Mouse (Mus musculus): ENCODE measurements around the gene Kazald1. TPM values are rescaled to one million over a fixed set of nuclear protein-coding genes. Genes with fewer than 3 reads are reported as not detected.

Kazald1 gene
- total RNA-seq, 4 experiments from 2014 or later: 5.3 to 9.2 (median 7.1) TPM

Other genes starting within 250 kb of the Kazald1 start
- 10 to 100 TPM; 10.9 to 13.7 (median 11.0) TPM for gene Slf2, start 144.1 kb upstream of the Kazald1 start, total RNA-seq (2022)
- under 1 TPM; 0.13 to 0.41 (median 0.21) TPM for gene Sema4g, start 86.1 kb upstream of the Kazald1 start, total RNA-seq (2022)
- 10 to 100 TPM; 18.9 to 39.5 (median 21.9) TPM for gene Twnk, start 69.6 kb upstream of the Kazald1 start, total RNA-seq (2022)
- gene Mrpl43, start 68.8 kb upstream of the Kazald1 start, total RNA-seq (2022): 10 to 100 TPM; 30.2 to 36.4 (median 34.1) TPM
- gene Lzts2, start 60.8 kb upstream of the Kazald1 start, total RNA-seq (2022): 10 to 100 TPM; 17.9 to 25.9 (median 20.5) TPM
- 1 to 10 TPM; 2.9 to 5.4 (median 4.1) TPM for gene Pdzd7, start 29.5 kb upstream of the Kazald1 start, total RNA-seq (2022)
- gene Sfxn3, start 27.7 kb upstream of the Kazald1 start, total RNA-seq (2022): 10 to 100 TPM; 21.2 to 25.8 (median 22.7) TPM
- not detected for gene Tlx1, start 75.4 kb downstream of the Kazald1 start, total RNA-seq (2022)
- gene Lbx1, start 160.6 kb downstream of the Kazald1 start, total RNA-seq (2022): 10 to 100 TPM; 59.4 to 70.9 (median 64.3) TPM